Mouse (Mus musculus) ES-CJ7 (cell line): ENCODE results near the gene Srsf2.

Experiments used
- DNase-seq: peaks from one replicate; pipeline ENCODE4 v3.0.0; 2011; ENCODE audit warnings: low read depth, low spot score

Srsf2 gene

GRCm38 (mm10) chr11:116852891-116853511 lies at the start of gene Srsf2:
TSS of gene Srsf2 (minus strand) at chr11:116853094.
- DNase-seq, result peak; percentile 91

DNA sequence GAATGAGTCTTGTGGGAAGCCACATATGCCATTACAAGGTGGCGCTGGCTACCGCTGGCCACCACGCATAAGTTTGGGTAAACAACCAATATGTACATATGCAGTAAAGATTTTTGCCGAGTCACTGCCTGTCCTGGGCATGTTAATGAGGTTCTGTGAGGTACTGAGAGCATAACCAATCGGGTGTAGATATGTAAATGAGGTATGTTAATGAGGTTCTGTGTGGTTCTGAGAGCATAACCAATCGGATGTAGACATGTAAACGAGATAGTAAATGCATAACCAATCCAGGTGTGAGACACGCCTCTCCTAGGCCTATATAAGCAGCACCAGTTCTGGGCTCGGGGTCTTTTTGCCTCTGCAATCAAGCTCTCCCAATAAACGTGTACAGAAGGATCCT lies 49.7 kb upstream of the Srsf2 start:
- peak; percentile 72 for DNase-seq

DNA sequence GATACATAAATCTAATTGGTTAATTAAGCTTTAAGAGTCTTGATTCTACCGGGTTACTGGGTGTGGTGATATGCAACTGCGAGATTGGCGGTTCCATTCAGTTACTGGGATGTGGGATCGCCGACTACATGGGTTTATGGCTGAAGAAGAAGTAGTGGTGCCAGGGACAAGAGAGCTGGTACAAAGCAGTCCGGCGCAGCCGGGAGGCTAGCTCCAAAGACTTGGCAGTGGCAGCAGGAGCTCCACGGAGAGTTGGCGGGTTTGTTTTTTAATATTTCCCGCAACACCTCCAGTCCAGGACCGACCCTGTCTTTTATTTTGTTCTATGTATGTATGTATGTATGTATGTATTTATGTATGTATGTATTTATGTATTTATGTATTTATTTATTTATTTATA lies 46.4 kb upstream of the Srsf2 start:
- no peak for DNase-seq

DNA sequence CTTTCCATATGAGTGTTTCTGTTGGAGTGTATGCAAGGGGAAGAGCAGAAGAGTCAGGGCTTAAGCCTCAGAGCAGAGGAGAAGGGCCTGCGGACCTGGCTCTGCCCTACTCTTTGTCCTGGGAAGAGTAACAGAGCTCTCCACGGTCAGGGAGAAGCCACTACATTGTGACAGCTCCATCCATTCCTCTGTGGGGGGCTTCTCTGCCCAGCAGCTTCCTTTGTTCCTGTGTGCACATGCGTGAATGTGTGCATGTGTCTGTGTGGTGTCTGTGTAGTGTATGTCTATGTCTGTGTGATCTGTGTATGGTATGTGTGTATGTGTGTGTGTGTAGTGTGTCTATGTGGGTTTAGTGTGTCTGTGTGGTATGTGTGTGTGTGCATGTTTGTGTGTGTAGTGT lies 42.5 kb upstream of the Srsf2 start:
- no peak for DNase-seq

DNA sequence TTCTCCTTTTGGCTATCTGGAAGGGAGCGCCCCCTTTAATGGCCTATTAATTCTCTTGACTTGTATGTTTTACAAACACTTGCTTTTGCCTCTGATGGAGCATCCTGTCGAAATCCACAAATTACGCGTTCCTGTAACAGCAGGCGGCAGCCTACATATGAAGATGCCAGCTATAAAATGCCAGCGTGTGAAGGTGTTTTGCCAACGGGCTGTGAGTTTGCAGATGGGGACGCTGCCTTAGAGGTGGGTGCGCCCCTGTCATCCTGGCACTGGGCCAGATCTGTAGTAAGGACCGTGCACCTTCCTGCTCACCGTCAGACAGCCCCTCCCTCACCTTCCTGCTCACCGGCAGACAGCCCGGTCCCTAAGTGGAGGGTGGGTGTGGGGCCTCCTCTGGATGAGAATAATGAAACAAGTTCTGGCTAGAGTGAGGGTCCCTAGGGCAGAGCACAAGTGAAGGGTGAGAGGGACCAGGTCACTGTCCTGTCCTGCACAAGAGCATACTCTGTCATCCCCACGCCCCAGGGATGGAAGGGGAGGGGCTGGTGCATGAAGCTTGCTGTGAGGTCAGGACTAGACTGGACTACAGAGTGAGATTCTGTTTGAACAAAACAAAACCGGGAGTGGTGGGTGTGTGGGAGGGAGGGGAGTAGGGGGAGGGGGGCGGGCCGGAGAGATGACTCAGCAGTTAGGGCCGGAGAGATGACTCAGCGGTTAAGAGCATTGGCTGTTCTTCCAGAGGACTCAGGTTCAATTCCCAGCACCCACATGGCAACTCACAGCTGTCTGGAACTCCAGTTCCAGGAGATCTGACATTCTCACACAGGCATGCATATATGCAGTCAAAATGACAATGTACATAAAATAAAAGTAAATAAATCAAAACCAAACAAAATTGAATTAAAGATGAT lies 40.9 kb upstream of the Srsf2 start:
- DNase-seq, result peak; percentile 92

- DNase-seq, result no peak
Measured at GRCm38 (mm10) chr11:116887136-116887535, 34.2 kb upstream of the Srsf2 start.

DNA sequence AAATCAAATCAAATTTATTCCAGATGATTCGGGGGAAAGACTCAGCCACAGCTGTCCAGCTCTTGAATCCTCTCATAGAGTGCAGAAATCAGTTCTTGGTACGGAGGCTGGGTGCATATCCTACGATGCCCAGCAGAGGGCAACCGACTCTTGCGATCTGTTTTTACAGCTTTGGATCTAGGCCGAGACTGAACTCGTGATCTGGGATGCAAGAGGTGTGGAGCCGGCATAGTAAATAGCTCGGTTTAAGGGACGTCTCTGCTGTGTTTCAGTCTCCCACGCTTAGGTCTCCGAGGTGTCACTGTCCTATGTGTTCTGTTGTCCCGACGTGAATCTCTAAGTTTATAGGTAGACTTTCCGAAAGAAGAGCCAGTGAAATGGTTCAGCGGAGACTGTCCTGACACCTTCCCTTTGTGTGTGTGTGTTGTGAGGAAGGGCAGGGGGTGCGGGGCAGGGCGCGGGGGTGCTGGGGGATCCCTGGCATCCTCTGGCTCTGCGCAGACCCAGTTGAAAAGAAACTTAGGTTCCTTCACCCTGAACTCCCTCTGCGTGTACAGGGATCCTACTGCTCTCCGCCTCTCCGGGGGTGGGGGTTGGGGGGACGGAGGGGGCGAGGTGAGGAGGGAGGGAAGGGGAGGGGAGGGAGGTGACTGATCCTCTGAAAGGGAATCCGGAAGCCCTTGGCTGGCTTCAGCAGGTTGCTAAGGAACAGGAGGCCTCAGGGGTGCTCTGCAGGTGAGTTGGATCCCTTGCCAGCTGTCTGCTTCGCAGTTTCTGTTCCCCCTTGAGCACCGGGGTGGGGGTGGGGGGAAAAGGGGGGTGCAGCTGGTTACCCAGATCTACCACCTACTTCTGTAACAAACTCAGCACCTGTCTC lies 32.6 kb upstream of the Srsf2 start:
- peak; percentile 96 for DNase-seq

DNA sequence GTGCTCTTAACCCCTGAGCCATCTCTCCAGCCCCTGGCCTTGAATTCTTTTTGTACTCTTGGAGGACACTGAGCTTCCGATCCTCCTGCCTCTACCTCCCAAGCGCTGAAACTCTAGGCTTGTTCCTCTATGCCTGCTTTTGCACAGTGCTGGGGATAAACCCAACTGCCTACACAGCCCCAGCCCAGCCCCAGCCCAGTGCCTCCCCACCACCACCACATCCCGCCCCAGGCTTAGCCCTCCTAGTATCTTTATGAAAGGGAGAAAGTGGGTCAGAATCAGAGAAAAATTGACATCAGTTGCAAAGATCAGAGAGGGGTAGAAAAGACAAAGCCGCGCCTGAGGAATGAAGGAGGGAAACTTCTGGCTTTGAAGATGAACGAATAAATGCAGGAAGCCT lies 31.2 kb upstream of the Srsf2 start:
- DNase-seq, result no peak

DNA sequence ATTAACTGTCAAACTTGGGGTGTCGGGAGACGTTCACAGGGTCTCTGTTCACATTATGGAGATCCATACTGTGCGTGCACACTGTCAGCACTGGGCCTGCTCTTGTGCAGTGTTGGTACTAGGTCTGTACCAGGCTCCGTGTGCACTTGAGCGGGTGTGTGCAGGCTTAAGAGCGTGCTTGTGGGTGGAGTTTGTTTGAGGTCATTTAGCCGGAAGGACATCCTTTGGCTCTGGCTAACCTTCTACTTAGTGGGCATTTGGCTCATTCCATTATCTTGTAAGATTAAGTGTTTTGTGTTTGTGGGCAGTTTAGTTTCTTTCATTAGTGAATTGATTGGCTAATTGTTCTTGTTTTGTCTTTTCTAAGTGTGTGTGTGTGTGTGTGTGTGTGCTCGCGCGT lies 29.6 kb upstream of the Srsf2 start:
- DNase-seq, result peak; percentile 58

DNA sequence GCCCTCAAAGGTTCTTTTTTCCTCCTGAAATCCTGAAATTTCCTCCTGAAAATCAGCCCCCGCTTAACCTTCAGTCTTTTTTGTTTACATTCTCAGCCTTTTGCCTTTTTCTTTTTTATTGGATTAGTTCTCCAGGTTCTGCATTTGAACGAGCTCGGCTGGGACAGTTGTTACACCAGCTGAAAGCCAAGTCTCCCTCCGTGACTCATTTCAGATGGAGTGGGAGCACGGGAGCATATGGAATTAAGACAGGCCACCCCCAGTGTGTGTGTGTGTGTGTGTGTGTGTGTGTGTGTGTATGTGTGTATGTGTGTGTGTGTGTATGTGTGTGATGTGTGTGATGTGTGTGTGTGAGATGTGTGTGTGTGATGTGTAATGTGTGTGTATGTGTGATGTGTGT lies 28.5 kb upstream of the Srsf2 start:
- DNase-seq, result no peak

DNA sequence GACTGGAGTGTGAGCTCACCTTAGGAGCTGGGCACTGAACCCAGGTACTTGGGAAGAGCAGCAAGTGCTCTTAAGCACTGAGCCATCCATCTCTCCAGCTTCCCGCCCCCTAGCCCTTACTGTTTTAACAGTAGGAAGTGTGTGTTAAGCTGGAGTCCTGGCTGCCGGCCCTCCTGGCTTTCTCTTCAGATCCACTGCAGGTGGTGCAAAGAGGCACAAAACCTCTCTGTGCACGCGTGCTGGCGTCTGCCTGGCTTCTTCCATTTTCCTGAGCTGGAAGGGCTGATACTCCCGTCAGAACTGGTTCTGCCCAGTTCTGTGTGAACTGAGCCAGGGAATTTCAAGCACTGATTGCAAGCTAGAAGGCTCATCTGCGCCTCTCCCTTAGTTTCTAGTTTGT lies 27.9 kb upstream of the Srsf2 start:
- DNase-seq, result peak; percentile 71

GRCm38 (mm10) chr11:116878454-116878853 lies 25.6 kb upstream of the Srsf2 start:
- DNase-seq, result no peak

- no peak for DNase-seq
Measured at GRCm38 (mm10) chr11:116873987-116874386, 21.1 kb upstream of the Srsf2 start.

GRCm38 (mm10) chr11:116871538-116871937 lies 18.6 kb upstream of the Srsf2 start:
- no peak for DNase-seq

DNA sequence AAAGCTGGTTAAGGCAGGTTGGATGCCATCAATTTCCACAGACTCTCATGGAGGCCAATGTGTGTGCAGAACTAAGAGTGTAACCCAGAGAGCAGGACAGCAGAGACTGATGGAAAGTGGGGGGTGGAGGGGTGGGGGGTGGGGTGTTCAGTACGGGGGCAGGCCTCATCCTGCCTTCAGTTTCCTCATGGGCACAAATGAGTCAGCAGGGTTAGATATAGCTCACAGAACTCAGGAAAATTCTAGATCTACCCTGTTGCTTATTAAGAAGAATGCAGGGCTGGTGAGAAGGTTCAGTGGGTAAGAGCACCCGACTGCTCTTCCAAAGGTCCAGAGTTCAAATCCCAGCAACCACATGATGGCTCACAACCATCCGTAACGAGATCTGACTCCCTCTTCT lies 16.7 kb upstream of the Srsf2 start:
- DNase-seq, result no peak

- no peak for DNase-seq
Measured at GRCm38 (mm10) chr11:116869223-116869622, 16.3 kb upstream of the Srsf2 start.

GRCm38 (mm10) chr11:116868129-116868528 lies 15.2 kb upstream of the Srsf2 start:
- DNase-seq, result no peak

DNA sequence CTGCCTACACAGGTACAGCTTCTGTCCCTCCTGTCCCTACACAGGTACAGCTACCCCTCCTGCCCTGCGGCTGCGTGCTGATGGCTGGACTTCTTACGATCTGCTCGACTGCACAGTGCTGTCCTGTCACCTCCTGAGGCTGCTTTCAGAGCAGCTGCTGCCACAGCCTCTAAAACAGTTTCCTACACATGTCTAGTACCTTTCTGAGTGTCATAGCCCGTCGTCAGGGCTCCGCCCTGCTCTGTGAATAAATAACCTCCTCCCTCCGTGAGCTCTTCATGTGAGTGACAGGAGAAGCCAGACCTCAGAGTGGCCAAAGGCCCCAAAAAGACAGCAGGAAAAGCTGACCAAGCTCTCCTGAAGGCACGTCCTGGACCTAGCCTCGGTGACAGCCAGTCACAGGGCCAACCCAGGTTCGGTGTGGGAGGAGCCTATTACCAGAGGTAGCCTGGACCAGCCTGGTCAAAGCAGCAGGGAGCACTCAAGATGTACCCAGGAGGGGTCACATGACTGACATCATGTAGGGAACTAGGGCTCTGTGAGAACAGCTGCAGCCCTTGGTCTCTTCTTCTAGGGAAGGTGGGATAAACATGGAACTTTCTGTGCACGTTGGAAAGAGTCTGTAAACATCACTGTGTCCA lies 13.2 kb upstream of the Srsf2 start:
- DNase-seq, result no peak

GRCm38 (mm10) chr11:116864444-116864843 lies 11.6 kb upstream of the Srsf2 start:
- DNase-seq, result no peak

GRCm38 (mm10) chr11:116857183-116857850 lies 4.4 kb upstream of the Srsf2 start:
- no peak for DNase-seq

DNA sequence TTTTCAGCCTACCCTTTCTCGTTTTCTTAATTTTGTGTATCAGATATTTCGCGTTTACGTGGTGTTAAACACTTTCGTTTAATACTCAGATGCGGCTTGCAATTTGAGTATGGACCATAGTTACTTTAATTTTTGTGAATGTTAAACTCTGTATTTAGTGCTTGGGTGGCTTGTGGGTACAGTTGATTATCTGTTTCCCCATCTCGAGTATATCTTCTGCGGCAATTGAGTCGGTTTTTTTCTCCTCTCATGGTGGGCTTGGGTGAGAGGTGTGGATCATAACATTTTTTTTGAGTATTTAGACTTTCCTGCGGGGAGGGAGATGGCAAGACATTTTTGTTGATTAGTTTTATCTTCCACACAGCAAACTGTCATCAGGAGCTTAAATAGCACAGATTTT lies 1.4 kb upstream of the Srsf2 start:
- no peak for DNase-seq
